In genomic region chr17:31512593-31512992, GRCm38 (mm10) we compare ENCODE assay signal across 8 mouse cellular contexts. TPM values are rescaled to one million over a fixed set of nuclear protein-coding genes. Genes with fewer than 3 reads are reported as not detected.
DNase-seq lines count a peak whose midpoint lies in the region; ATAC-seq and TF ChIP-seq lines count a peak whose summit lies in the region.

No protein-coding gene starts in this region.

- DNase-seq in left cerebral cortex, adult 2 months (ENCODE audit: extremely low spot score in 1 of 2, low spot score in 2 of 2) = no peak
- no peak for DNase-seq in left cerebral cortex, postnatal 14 days (ENCODE audit: low spot score in 2 of 2)
- no peak for DNase-seq in embryonic facial prominence, embryonic 11.5 days (ENCODE audit: low spot score)
- no peak for DNase-seq in urinary bladder, adult 18-20 months (ENCODE audit: low spot score in 2 of 2)
- no peak for DNase-seq in frontal cortex, adult 2 months (ENCODE audit: extremely low spot score in 1 of 2, low spot score in 1 of 2)
- DNase-seq in left cerebral cortex, postnatal 36 days (ENCODE audit: low spot score in 2 of 2) = no peak

- H3K9ac ChIP-seq in embryonic facial prominence, embryonic 11.5 days (replicated peaks; ENCODE audit: low read length) = peak overlapping the region; percentile 76
- peak overlapping the region; percentile 70 for H3K9ac ChIP-seq in intestine, postnatal 0 days (ENCODE audit: low read depth, low read length)
- H3K9ac ChIP-seq in neural tube, embryonic 14.5 days (replicated peaks; ENCODE audit: low read depth, low read length) = peak overlapping the region; percentile 65

- intact Hi-C loops in left cerebral cortex, adult 2 months (cut with DNase I) = loop anchor here (2.0 to 5.0 kb wide), 2 partner anchors 52 to 150 kb away; partner anchors contain the start of gene Pknox1
- intact Hi-C loops in left cerebral cortex, postnatal 14 days (cut with DNase I) = no loop called here
- intact Hi-C loops in left cerebral cortex, postnatal 36 days (cut with DNase I) = no loop called here

- H3K27ac ChIP-seq in left cerebral cortex, adult 2 months = peak overlapping the region; percentile 78
- H3K27ac ChIP-seq in embryonic facial prominence, embryonic 11.5 days (replicated peaks; ENCODE audit: low read depth, low read length) = 0 out of 2 replicates have a peak overlapping the region, but pooled peaks have one; percentile 48
- H3K27ac ChIP-seq in intestine, postnatal 0 days (ENCODE audit: low read depth, low read length) = no peak overlapping the region; the same call in 1 of the 2 replicates
- H3K27ac ChIP-seq in neural tube, embryonic 14.5 days (ENCODE audit: low read depth, low read length) = peak overlapping the region; percentile 78

- ATAC-seq in embryonic facial prominence, embryonic 11.5 days (replicated peaks; ENCODE audit: insufficient number of reproducible peaks, low FRiP score, low TSS enrichment, low read depth) = no peak
- 0 out of 2 replicates have a peak, but pooled peaks have one; percentile 15 for ATAC-seq in intestine, postnatal 0 days
- ATAC-seq in neural tube, embryonic 14.5 days (ENCODE audit: low read depth) = peak; percentile 13; the same call in 1 of the 2 replicates

- peak overlapping the region; percentile 68 for H3K4me2 ChIP-seq in embryonic facial prominence, embryonic 11.5 days (ENCODE audit: low read depth, low read length)
- peak overlapping the region; percentile 96 for H3K4me2 ChIP-seq in intestine, postnatal 0 days (replicated peaks; ENCODE audit: low read depth)
- H3K4me2 ChIP-seq in neural tube, embryonic 14.5 days (ENCODE audit: low read depth, low read length) = peak overlapping the region; percentile 79

- H3K27me3 ChIP-seq in embryonic facial prominence, embryonic 11.5 days (ENCODE audit: control insufficient read depth, insufficient read depth, low read length) = no peaks in the 10 kb centered on the region
- no peaks in the 10 kb centered on the region for H3K27me3 ChIP-seq in intestine, postnatal 0 days (replicated peaks; ENCODE audit: control insufficient read depth, insufficient read depth, low read length)
- no peaks in the 10 kb centered on the region for H3K27me3 ChIP-seq in neural tube, embryonic 14.5 days (ENCODE audit: control insufficient read depth, insufficient read depth, low read length)

- H3K9me3 ChIP-seq in embryonic facial prominence, embryonic 11.5 days (replicated peaks; ENCODE audit: control insufficient read depth, low read length) = no peaks in the 10 kb centered on the region
- no peaks in the 10 kb centered on the region for H3K9me3 ChIP-seq in intestine, postnatal 0 days (ENCODE audit: control insufficient read depth)
- no peaks in the 10 kb centered on the region for H3K9me3 ChIP-seq in neural tube, embryonic 14.5 days (ENCODE audit: control insufficient read depth, low read length)

- 19% methylated on average over 6 of the region's 6 CpGs for WGBS in embryonic facial prominence, embryonic 11.5 days
- WGBS in intestine, postnatal 0 days = 17% methylated on average over 6 of the region's 6 CpGs
- WGBS in neural tube, embryonic 14.5 days = 20% methylated on average over 6 of the region's 6 CpGs

- peak overlapping the region; percentile 70 for H3K4me3 ChIP-seq in left cerebral cortex, adult 2 months
- H3K4me3 ChIP-seq in embryonic facial prominence, embryonic 11.5 days (ENCODE audit: low read depth, low read length) = peak overlapping the region; percentile 67
- H3K4me3 ChIP-seq in intestine, postnatal 0 days (ENCODE audit: low read depth, low read length) = peak overlapping the region; percentile 92
- H3K4me3 ChIP-seq in neural tube, embryonic 14.5 days (ENCODE audit: low read depth, low read length) = peak overlapping the region; percentile 83

- TF ChIP-seq CTCF in left cerebral cortex, adult 2 months (IDR thresholded peaks at IDR 0.05) = no peak
- TF ChIP-seq CTCF in intestine, postnatal 0 days (IDR thresholded peaks at IDR 0.05; ENCODE audit: low read depth) = no peak

- H3K4me1 ChIP-seq in embryonic facial prominence, embryonic 11.5 days (ENCODE audit: control insufficient read depth, insufficient read depth, low read length) = no peaks in the 10 kb centered on the region
- H3K4me1 ChIP-seq in intestine, postnatal 0 days (replicated peaks; ENCODE audit: control insufficient read depth, insufficient read depth, low read length) = no peaks in the 10 kb centered on the region
- H3K4me1 ChIP-seq in neural tube, embryonic 14.5 days (ENCODE audit: control insufficient read depth, insufficient read depth, low read length) = peaks cover 12% of the 10 kb centered on the region

- H3K36me3 ChIP-seq in embryonic facial prominence, embryonic 11.5 days (replicated peaks; ENCODE audit: control insufficient read depth, insufficient read depth, low read depth, low read length) = peaks cover 2% of the 10 kb centered on the region
- peaks cover 22% of the 10 kb centered on the region for H3K36me3 ChIP-seq in intestine, postnatal 0 days (ENCODE audit: control insufficient read depth, insufficient read depth)
- peaks cover 14% of the 10 kb centered on the region; the same call in 1 of the 2 replicates for H3K36me3 ChIP-seq in neural tube, embryonic 14.5 days (ENCODE audit: control insufficient read depth, insufficient read depth, low read length)

RNA-seq across cellular contexts. Expression of gene Wdr4, which starts 7.2 kb away (rescaled TPM):
- total RNA-seq in left cerebral cortex, adult 2 months (2021) = 10 to 100 TPM; 26.4 to 27.7 TPM
- 10 to 100 TPM; 26.5 to 28.0 TPM for total RNA-seq in left cerebral cortex, postnatal 14 days (2021)
- 34.6 and 37.2 TPM in 2 replicates for polyA plus RNA-seq in embryonic facial prominence, embryonic 11.5 days (2014; fragmentation: Nextera tagmentation; extraction: Ambion mirVana)
- 11.7 and 12.5 TPM in 2 replicates for polyA plus RNA-seq in intestine, postnatal 0 days (2015; fragmentation: Nextera tagmentation; extraction: Ambion mirVana)
- polyA plus RNA-seq in neural tube, embryonic 14.5 days (2014; fragmentation: Nextera tagmentation; extraction: Ambion mirVana) = 29.9 and 33.1 TPM in 2 replicates
- 24.8 and 30.3 TPM in 2 replicates for polyA plus RNA-seq in frontal cortex, adult 2 months (2012; rRNA removed)
- total RNA-seq in left cerebral cortex, postnatal 36 days (2021) = 10 to 100 TPM; 23.9 to 28.2 TPM

RNA-seq across cellular contexts. Expression of gene Ndufv3, which starts 7.3 kb away (rescaled TPM):
- 100 to 1,000 TPM; 222 to 229 TPM for total RNA-seq in left cerebral cortex, adult 2 months (2021)
- total RNA-seq in left cerebral cortex, postnatal 14 days (2021) = 100 to 1,000 TPM; 311 to 320 TPM
- polyA plus RNA-seq in embryonic facial prominence, embryonic 11.5 days (2014; fragmentation: Nextera tagmentation; extraction: Ambion mirVana) = 206 and 237 TPM in 2 replicates
- 534 and 558 TPM in 2 replicates for polyA plus RNA-seq in intestine, postnatal 0 days (2015; fragmentation: Nextera tagmentation; extraction: Ambion mirVana)
- 422 and 513 TPM in 2 replicates for polyA plus RNA-seq in neural tube, embryonic 14.5 days (2014; fragmentation: Nextera tagmentation; extraction: Ambion mirVana)
- polyA plus RNA-seq in frontal cortex, adult 2 months (2012; rRNA removed) = 313 and 363 TPM in 2 replicates
- total RNA-seq in left cerebral cortex, postnatal 36 days (2021) = 100 to 1,000 TPM; 231 to 260 TPM

RNA-seq across cellular contexts. Expression of gene Pknox1, which starts 51.9 kb away (rescaled TPM):
- 10 to 100 TPM; 14.3 to 16.2 TPM for total RNA-seq in left cerebral cortex, adult 2 months (2021)
- 10 to 100 TPM; 12.4 to 14.4 TPM for total RNA-seq in left cerebral cortex, postnatal 14 days (2021)
- 24.2 and 27.9 TPM in 2 replicates for polyA plus RNA-seq in embryonic facial prominence, embryonic 11.5 days (2014; fragmentation: Nextera tagmentation; extraction: Ambion mirVana)
- 10.3 and 11.2 TPM in 2 replicates for polyA plus RNA-seq in intestine, postnatal 0 days (2015; fragmentation: Nextera tagmentation; extraction: Ambion mirVana)
- 60.2 and 64.9 TPM in 2 replicates for polyA plus RNA-seq in neural tube, embryonic 14.5 days (2014; fragmentation: Nextera tagmentation; extraction: Ambion mirVana)
- polyA plus RNA-seq in frontal cortex, adult 2 months (2012; rRNA removed) = 27.2 and 31.0 TPM in 2 replicates
- 10 to 100 TPM; 13.1 to 17.8 TPM for total RNA-seq in left cerebral cortex, postnatal 36 days (2021)
